Mouse (Mus musculus): ENCODE measurements around the gene Arhgap42.

The Arhgap42 gene

DNA sequence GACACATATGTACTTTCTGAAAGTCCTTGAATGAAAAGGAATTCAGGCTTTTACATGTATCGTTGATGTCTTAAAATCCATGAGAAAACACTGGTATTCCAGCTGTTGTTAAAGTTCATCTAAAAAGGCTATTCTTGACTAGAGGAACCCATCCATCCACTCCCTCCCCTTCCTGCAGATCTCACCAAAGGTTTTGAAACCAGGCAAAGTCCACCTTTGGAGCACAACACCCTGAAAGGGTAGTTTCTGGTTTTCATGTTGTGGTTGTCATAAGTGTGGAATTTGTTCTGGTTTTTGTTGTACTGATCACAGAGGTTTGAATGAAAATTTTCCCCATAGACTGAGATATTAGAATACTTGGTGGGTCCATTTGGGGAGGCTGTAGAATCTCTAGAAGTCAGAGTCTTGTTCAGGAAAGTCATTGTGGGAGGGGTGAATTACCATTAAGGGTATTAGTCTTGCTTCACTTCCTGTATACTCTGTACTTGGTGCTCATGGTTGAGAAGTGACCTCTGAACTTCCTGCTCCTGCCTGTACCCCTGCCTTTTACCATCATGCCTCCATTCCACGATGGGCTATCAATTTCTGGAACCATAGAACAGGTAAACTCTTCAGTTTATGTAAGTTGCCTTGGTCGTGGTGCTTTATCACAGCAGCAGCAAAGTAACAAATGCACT, 27.4 kb downstream of the Arhgap42 start:
- intact Hi-C loops (cut with DNase I) = no loop called here

DNA sequence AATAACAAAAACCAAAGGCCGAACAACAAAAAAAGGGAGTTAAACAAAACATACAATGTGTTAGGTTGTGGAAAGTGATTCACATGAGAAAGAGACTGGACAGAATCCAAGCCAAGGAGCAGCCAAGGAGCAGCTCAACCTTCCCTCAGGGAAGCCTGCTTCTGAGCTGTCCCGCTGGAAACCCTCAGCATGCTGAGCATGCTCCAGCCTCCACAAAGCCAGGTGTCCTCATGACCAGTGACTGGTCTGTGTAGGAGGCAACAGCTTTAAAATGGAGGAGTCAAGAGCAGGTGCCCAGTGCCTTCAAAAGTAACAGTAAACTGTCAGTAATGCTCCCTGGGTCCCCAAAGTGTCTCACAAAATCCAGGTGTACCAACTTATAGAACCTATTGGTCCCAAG, 28.4 kb downstream of the Arhgap42 start:
- intact Hi-C loops (cut with DNase I) = no loop called here

DNA sequence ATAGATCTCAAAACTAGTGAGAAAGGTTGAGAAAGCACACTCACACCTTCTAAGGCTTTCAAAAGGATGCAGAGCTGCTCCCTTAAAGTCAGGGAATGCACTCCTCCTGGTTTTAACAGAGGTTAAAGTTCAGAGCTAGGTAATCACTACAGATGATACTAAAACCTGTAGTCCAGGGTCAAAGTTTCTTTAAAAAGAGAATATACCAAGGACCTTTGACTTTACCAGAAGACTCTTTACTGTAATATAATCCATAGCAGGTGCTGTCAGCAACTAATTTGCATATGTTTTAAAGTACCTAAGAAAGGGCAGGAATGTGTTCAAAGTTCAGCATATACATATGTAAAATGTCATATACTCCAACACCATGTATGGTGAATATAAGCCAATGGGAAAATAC, 30.7 kb downstream of the Arhgap42 start:
- intact Hi-C loops (cut with DNase I) = no loop called here

DNA sequence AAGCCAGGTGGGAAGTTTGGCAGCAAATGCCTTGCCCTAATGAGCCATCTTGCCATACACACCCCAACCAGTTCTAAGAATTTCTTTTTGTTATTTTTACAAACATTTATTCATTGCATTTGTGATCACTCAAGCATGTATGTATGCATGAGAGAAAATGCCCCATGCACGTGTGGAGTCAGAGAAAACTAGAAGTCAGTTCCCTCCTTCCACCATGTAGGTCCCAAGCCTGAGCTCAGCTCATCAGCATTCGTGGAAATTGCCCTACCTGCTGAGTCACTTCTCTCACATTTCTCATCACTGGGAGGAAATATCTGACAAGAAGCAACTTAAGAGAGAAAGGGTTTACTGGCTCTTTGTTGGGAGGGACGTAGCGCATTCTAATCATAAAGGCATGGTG, 31.6 kb downstream of the Arhgap42 start:
- intact Hi-C loops (cut with DNase I) = no loop called here

DNA sequence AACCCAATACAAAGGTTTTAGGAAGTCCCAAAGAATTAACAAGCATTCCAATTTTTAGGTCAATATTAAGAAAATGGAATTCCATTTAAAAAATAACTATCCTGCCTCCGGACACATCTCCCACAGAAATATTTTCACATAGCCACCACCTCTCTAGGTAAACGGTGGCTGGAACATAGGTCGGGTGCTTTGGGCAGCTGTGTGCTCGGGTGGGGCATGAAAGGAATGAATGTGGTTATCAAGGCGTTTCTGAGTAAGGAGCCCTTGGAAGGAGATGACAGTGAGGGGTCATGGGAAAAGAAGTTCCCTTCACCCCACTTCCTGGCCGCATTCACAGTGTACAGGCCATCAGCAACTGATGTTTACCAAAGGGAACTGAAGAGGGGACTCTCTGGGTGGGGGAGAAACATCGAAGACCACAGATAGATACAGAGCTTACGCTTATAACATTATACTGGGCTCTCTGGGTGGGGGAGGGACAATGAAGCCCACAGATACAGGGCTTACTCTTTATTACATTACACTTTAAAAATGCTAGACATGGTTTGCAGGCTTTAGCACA, 38.0 kb downstream of the Arhgap42 start:
- intact Hi-C loops (cut with DNase I) = no loop called here

DNA sequence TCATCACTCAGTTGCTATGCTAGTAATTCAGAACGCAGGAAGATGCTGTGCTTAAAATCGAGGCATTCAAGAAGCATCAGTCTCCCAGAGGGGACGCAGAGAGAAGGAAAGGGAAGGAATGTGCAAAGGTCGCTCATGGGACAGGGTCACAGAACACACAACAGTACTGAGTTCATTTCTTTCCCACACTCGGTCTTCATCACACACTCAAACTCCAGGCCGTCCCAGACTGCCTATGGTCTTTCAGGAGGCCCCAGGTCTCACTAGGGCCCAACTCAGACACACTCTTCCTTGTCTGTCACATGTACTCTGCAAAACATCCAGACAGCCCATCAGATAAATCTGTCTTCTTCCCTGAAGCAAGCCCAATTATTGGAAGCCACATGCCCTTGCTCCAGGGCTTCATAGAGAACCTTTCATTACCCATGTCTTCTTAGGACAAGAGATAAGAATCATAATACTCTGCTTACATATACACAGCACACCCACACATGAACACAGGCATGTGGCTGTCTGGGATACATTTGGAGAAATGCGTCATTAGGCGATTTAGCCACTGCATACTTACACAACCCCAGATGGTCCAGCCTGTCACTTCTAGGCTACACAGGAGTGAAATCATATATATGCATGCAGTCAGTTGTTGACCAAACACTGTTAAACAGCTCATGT, 39.6 kb downstream of the Arhgap42 start:
- intact Hi-C loops (cut with DNase I) = no loop called here

DNA sequence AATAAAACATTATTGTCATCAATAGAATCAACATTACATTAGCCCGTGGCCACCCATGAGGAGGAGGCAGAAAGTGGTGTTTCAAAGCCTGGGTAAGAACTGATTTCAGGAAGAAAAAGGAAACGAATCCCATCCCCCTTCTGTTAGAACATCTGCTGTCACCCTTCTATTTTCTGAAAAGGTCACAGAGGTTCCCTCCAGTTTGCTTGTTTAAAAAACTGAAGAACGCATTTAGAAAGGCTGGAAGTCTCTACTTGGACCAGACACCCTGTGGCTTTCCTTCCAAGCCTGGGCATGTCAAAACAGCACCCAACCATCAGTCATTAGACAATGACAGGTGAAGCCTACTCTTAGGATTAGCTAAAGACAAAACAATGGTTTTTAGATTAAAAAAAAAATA, 40.3 kb downstream of the Arhgap42 start:
- intact Hi-C loops (cut with DNase I) = no loop called here

DNA sequence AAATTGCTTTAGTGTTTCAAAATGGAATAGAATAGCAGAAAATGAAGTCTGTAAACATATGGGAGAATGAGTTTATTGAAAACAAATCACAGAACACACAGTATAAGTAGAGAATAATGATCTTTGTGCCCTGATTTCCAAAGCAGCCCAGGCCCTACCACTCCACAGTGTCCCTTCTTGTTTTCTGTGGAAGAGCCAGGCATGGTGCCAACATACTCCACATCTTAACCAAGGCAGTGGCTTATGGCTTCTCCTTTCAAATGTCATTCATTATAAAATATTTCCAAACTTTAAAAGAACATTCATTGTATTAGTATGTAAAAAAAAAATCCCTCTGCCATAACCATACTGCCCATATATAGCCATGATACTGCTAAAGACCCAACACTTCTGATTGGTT, 42.9 kb downstream of the Arhgap42 start:
- intact Hi-C loops (cut with DNase I) = no loop called here

DNA sequence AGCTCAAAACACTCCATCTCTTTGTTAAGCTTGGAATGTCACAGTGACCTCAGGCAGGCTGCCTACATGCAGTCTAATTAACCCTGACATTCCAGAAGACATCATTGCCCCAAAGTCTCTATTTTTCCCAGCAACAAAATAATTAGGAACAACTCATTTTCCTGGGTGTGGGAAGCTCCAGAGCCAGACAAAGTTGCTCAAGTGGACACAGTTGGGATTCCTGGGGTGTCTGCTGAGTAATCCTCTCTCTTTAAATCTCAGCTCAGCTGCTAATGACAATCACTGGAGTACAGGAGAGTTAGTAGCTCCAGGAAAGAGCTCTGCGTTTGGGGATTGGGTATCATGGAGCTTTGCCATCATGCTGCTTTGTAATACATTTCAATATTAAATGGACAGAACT, 44.4 kb downstream of the Arhgap42 start:
- intact Hi-C loops (cut with DNase I) = no loop called here

DNA sequence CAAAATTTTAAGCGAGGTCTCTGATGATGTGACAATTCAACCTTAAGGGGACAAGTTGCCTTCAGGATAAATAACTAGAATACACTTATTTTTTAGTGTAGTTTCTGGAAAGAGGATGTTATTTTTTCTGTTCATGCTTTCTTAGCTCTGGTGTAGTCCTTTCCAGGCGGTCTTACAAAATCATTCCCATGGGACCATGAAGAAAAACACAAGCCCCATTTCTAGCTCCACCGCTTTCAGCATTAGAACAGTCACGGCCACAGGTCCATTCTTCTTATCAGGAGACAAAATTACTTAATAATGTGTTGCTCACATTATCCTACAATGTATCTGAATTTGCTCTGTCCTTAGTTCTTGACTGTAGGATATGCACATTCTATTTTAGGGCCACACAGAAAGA, 46.2 kb downstream of the Arhgap42 start:
- intact Hi-C loops (cut with DNase I) = no loop called here

DNA sequence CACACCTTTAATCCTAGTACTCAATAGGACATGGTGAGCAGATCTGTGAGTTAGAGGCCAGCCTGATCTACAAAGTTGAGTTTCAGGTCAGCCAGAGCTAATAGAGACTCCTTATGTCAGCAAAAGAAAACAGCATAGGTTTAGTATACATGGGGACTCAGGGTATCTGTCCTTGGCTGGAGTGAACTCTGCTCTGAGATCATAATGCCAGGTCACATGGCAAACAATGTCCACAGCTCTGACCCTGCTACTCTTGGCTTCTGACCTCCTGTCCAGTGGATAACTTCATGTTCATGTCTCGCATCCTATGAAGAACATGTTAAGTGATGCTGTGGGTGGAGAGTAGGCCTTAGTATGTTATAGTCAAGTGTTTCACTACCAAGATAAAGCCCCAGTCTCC, 48.1 kb downstream of the Arhgap42 start:
- intact Hi-C loops (cut with DNase I) = no loop called here

DNA sequence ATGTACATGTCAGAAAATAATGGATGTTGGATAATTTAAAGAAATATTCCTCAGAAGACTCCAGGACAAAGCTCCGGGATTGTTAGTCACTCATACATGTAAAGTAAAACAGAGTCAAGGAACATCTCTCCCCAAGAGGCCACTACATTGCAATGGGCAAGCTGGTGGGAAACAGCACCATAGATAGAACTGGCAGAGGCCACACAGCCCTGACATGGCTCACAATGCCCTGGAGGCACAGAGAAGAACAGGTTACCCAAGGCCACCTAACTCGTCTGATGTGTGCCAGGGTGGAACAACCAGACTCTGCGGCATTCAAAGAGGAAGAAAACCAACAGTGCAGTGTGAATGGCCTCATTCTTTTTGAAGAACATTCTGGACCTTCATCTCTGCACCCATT, 50.7 kb downstream of the Arhgap42 start:
- intact Hi-C loops (cut with DNase I) = no loop called here

DNA sequence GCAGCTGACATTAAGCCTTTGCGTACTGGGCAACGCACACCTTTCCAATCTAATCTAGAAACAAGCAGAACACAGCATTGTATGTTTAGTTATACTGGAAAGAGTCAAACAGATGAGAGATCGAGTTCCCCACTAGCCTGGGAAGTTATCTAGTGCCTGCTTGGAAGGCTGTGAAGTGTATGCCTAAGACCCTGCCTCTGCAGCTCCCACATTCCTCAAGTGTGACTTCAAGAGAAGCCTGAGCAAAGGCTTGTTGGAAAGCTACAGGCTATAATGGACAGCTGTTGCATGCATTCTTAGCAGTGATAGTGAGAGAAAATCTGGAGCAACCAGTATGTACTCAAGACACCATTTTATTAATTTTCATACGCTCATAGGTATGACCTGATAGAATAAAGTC, 61.2 kb downstream of the Arhgap42 start:
- intact Hi-C loops (cut with DNase I) = no loop called here

DNA sequence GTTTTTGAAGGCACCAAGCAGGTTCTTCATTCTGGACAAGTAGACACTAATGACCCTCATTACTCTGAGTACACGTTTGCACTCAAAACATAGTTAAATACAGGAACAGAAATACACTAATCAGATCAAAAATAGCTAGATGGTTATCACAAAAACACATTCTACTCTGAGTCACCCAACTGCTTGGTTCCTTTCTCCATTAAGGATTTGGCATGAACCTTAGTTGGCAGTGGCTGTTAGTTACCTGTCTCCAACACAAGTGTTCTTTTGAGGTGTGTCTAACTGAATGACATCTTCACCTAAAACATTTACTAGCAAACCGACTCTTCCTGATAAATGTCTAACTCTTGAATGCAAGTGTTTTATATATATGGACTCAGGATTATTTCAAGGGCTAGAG, 64.0 kb downstream of the Arhgap42 start:
- intact Hi-C loops (cut with DNase I) = no loop called here

DNA sequence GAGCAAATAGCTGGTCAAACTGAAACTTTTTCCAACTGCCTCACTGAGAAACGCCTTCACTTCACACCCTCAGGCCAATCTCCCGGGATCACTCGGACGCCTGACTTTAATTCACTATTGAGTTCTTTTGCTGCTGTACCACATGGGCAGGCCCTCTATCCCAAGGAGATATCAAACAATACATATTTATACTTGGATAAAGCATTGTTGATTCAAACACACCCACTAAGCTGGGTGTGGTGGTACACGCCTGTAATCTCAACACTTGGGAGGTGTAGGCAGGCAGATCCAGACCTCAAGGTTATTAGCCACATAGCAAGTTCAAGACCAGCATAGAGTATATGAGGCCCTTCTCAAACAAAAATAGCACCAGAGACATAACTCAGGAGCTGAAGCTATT, 64.7 kb downstream of the Arhgap42 start:
- intact Hi-C loops (cut with DNase I) = no loop called here

DNA sequence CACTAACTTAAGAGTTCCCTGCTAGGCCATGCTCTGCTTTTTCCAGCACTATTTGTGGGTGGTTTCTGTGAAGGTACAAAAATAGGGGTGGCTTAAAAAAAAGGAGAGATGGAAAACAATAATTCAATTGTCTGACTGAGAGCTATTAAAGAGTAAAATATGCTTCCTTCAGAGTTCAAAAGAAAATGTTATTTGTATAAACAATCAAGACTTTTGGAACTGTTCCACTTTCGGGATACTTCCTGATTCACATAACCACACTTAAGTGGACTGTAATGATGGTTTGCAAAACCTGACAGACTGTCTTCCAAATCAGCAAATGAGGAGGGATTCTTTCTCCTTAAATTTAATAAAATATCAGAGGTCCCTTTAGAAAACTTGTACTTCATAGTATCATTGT, 65.8 kb downstream of the Arhgap42 start:
- intact Hi-C loops (cut with DNase I) = no loop called here

DNA sequence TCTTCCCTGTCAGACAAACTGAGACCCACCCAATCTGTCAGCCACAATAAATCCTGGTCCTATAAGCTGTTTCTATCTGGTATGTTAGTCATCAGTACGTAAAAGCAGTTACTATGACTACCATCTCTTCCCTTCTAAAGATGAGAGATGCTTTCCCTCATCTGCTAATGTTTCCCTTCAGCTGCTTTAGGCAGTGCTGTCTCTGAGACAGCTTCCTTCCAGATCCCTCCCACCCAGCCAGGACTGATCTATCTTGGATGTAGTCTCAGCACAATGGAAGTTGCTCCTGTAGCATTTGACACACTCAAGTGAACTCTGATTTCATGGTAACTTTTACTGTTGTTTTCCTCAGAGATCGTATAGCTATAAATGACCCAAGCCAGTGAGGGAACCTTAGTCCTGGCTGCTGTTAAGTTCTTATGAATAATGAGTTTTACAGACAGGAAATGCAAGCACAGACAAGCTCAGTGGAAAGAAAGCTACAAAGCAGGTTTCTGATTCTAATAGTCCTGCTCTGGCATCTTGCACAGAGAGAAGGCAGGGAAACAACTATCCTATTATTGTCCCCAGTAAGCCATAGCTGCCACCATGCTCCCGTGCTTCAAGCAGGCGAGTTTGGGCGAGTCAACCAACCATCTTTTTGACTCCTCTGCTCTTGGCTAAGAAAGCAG, 67.6 kb downstream of the Arhgap42 start:
- intact Hi-C loops (cut with DNase I) = no loop called here

DNA sequence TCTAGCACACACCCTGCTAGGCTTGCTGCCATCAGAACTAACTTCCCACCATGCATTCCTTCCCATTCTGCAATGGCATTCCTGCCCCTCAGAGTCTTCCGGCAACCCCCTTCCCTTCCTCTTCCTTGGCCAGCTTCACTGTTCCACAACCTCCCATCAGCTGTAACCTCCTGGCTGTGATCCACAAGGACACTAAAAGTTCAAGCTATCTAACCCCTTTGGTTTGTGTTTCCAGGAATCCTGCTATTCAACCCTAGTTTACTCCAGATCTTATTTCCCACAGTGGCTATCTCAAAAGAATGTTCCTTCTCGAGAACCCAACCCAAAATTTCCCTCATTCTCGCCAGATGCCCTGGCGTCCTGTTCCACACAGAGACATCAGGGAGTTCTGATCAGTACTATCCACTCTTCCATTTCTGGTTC, 73.2 kb downstream of the Arhgap42 start:
- intact Hi-C loops (cut with DNase I) = no loop called here

DNA sequence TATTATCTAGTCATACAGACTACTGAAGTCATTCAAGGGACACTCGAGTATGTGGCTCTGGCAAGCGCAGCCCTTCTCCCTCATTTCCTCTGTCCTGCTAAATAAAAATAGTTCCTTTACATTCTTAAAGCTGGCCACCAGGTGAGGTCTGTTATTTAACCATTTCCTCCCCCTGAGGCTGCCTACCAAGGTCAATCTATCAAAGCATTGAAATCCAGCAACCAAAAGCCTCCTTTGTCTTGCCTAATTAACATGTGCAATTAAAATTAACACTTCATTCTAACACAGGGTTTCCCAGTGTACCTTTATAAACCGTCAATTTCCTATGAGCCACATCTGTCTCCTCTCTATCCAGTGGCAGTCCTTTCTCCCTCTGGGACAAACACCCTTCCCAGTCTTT, 78.2 kb downstream of the Arhgap42 start:
- intact Hi-C loops (cut with DNase I) = no loop called here

DNA sequence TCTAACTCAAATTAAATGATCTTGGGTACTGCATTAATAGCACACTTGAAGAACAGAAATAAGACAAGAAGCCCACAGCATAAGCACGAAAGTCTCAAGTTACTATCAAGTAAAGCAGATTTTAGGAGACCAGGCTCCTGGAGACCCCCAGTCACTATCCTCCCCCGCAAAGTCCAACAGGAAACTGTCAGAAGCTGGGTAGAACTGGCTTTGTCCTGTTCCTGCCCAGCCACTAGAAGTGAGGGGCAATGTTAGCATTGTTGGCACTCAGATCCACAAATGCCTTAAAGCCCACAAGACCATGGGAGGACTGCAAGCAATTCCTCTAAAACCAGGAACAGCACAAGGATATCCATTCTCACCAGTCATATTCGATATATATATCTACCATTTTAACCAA, 80.7 kb downstream of the Arhgap42 start:
- intact Hi-C loops (cut with DNase I) = no loop called here

DNA sequence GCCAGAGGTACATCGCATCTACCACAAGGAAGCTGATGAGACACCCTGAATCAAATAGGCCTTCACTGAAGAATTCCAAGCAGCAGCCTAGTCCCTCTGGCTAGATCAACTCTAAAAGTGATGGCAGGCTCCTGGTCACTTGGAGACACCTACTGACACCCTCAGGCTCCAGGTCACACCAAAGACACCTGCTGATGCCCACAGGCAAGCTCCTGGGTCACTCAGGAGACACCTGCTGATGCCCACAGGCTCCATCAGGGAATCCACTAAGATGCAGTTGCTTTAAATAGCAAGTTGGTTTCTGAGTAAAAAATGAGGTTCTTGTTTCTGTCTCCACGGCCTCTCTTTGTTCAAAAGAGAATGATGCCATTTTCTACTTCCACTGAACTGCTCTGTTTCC, 81.5 kb downstream of the Arhgap42 start:
- intact Hi-C loops (cut with DNase I) = no loop called here

DNA sequence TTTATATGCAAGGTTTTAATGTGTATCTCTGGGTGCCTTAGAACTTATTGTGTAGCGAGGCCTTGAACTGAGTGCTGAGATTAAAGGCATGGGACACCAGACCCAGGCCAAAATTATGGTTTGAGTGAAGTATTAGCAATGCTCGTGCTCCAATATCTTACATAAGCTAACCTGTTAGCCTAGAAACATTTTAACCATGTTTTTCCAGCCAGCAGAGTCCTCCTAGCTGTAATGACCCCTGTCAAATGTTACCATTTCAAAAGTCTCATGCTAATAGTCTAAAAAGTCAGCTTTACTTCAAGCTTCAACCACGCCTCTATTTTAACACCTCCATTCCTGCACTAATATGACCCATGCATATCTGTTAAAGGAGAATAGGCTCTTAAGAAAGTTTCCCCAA, 84.3 kb downstream of the Arhgap42 start:
- intact Hi-C loops (cut with DNase I) = no loop called here

Measured in adrenal gland (tissue).